Mouse (Mus musculus): ENCODE results near the gene Cpa2.

DNA sequence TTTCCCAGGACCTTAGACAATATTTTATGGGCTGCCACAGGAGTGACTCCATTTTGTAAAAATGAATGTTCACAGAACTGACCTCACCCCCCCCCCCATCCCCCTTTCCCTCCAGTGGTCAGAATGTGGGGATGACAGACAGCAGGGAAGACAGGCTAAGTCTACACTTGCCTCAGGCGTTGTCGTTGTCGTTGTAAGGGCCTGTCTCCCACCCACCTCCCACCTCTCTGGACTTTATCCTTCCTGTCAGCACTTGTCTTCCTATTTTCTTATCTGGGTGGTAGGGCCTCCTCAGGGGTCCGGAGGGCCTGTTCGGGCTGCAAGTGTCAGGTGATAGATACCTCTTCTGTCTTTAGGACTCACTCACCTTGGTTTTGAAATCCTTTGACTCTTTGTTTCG is 895 bp downstream of the Cpa2 start:
- TF ChIP-seq CTCF (IDR thresholded peaks at IDR 0.05; ENCODE audit: borderline replicate concordance, insufficient read depth, low read length) (no peak), POLR2A (IDR thresholded peaks at IDR 0.05; ENCODE audit: low read depth, low read length) (no peak)
